Mouse (Mus musculus): ENCODE data around the gene Gm26566. TPM values are rescaled to one million over a fixed set of nuclear protein-coding genes. Genes with fewer than 3 reads are reported as not detected.

Gm26566 gene
- polyA plus RNA-seq, 1 experiment from 2014 or later = 0.16 TPM

DNA sequence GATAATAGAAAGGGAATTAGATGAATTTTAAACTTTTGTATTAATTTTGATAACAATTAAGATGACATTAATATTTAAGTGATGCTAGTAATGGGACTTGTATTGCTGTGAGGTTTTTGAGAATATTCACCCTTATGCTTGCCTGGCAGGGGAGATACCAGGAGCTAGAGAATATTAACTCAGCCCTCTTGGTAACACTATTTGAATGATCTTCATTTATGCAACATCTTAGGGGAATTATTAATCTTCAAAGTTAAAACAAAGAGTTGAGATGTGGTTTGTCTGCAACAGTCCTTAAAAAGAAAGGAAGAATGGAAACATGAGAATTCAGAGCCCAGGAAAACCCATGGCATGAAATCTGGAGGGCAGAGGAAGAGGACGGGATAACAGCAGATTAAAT lies 22.3 kb upstream of the Gm26566 start:
- H3K9ac ChIP-seq (ENCODE audit: low read depth, low read length) = no peak overlapping the region
- ATAC-seq = no peak
- TF ChIP-seq CTCF (IDR thresholded peaks at IDR 0.05; ENCODE audit: low read depth) = no peak
- H3K9me3 ChIP-seq (ENCODE audit: control insufficient read depth) = no peaks in the 10 kb centered on the region
- H3K27me3 ChIP-seq (replicated peaks; ENCODE audit: control insufficient read depth, insufficient read depth, low read length) = no peaks in the 10 kb centered on the region
- no peak overlapping the region for H3K27ac ChIP-seq (ENCODE audit: low read depth, low read length)
- 95% methylated on average over 1 of the region's 1 CpGs for WGBS
- H3K4me3 ChIP-seq (ENCODE audit: low read depth, low read length) = no peak overlapping the region
- H3K36me3 ChIP-seq (ENCODE audit: control insufficient read depth, insufficient read depth) = no peaks in the 10 kb centered on the region
- no peak overlapping the region for H3K4me2 ChIP-seq (replicated peaks; ENCODE audit: low read depth)
- no peaks in the 10 kb centered on the region for H3K4me1 ChIP-seq (replicated peaks; ENCODE audit: control insufficient read depth, insufficient read depth, low read length)

DNA sequence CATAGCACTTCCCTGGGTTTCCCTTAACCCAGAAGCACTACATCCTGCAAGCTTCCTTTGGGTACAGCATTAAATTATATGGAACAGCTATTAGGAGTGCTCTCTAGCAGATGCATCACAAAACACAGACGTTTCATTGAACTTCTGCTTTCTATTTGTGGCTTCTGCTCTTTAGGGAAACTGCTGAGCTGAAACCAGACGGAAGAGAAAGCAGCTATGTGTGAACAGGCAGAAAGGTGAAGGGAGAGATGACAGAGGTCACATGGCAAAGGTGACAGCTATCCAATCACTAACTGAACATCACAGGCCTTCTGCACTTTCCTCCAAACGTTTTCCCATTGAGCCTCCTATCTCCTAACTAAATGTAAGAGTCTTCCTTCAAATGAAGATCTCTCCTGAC lies 15.7 kb upstream of the Gm26566 start:
- TF ChIP-seq CTCF (IDR thresholded peaks at IDR 0.05; ENCODE audit: low read depth) = no peak
- no peaks in the 10 kb centered on the region for H3K27me3 ChIP-seq (replicated peaks; ENCODE audit: control insufficient read depth, insufficient read depth, low read length)
- H3K9ac ChIP-seq (ENCODE audit: low read depth, low read length) = no peak overlapping the region
- H3K4me3 ChIP-seq (ENCODE audit: low read depth, low read length) = no peak overlapping the region
- no peaks in the 10 kb centered on the region for H3K4me1 ChIP-seq (replicated peaks; ENCODE audit: control insufficient read depth, insufficient read depth, low read length)
- ATAC-seq = no peak
- H3K9me3 ChIP-seq (ENCODE audit: control insufficient read depth) = no peaks in the 10 kb centered on the region
- no peak overlapping the region for H3K4me2 ChIP-seq (replicated peaks; ENCODE audit: low read depth)
- no peaks in the 10 kb centered on the region for H3K36me3 ChIP-seq (ENCODE audit: control insufficient read depth, insufficient read depth)
- WGBS = 45% methylated on average over 3 of the region's 3 CpGs
- H3K27ac ChIP-seq (ENCODE audit: low read depth, low read length) = no peak overlapping the region

- Histone ChIP-seq H3K9ac (ENCODE audit: low read depth, low read length) (no peak overlapping the region), H3K27ac (ENCODE audit: low read depth, low read length) (no peak overlapping the region), H3K27me3 (replicated peaks; ENCODE audit: control insufficient read depth, insufficient read depth, low read length) (no peaks in the 10 kb centered on the region), H3K9me3 (ENCODE audit: control insufficient read depth) (no peaks in the 10 kb centered on the region), H3K4me1 (replicated peaks; ENCODE audit: control insufficient read depth, insufficient read depth, low read length) (no peaks in the 10 kb centered on the region), H3K36me3 (ENCODE audit: control insufficient read depth, insufficient read depth) (no peaks in the 10 kb centered on the region), H3K4me2 (replicated peaks; ENCODE audit: low read depth) (no peak overlapping the region), H3K4me3 (ENCODE audit: low read depth, low read length) (no peak overlapping the region)
- 84% methylated on average over 1 of the region's 1 CpGs for WGBS
- TF ChIP-seq CTCF (IDR thresholded peaks at IDR 0.05; ENCODE audit: low read depth) = no peak
- ATAC-seq = no peak
These were observed 14.3 kb upstream of the Gm26566 start for GRCm38 (mm10) chr4:88707128-88707826.

GRCm38 (mm10) chr4:88714281-88714680 lies 7.3 kb upstream of the Gm26566 start:
- Histone ChIP-seq H3K27ac (ENCODE audit: low read depth, low read length) (no peak overlapping the region), H3K4me1 (replicated peaks; ENCODE audit: control insufficient read depth, insufficient read depth, low read length) (no peaks in the 10 kb centered on the region), H3K27me3 (replicated peaks; ENCODE audit: control insufficient read depth, insufficient read depth, low read length) (no peaks in the 10 kb centered on the region), H3K4me2 (replicated peaks; ENCODE audit: low read depth) (no peak overlapping the region), H3K9ac (ENCODE audit: low read depth, low read length) (no peak overlapping the region), H3K4me3 (ENCODE audit: low read depth, low read length) (no peak overlapping the region), H3K36me3 (ENCODE audit: control insufficient read depth, insufficient read depth) (peaks cover 12% of the 10 kb centered on the region; the same call in 1 of the 2 replicates), H3K9me3 (ENCODE audit: control insufficient read depth) (no peaks in the 10 kb centered on the region)
- ATAC-seq = no peak
- WGBS = 63% methylated on average over 1 of the region's 1 CpGs
- no peak for TF ChIP-seq CTCF (IDR thresholded peaks at IDR 0.05; ENCODE audit: low read depth)

GRCm38 (mm10) chr4:88715059-88715458 lies 6.5 kb upstream of the Gm26566 start:
- H3K4me3 ChIP-seq (ENCODE audit: low read depth, low read length) = no peak overlapping the region
- no peaks in the 10 kb centered on the region for H3K27me3 ChIP-seq (replicated peaks; ENCODE audit: control insufficient read depth, insufficient read depth, low read length)
- H3K9ac ChIP-seq (ENCODE audit: low read depth, low read length) = no peak overlapping the region
- no peak for TF ChIP-seq CTCF (IDR thresholded peaks at IDR 0.05; ENCODE audit: low read depth)
- no peak overlapping the region for H3K27ac ChIP-seq (ENCODE audit: low read depth, low read length)
- ATAC-seq = no peak
- no peaks in the 10 kb centered on the region for H3K9me3 ChIP-seq (ENCODE audit: control insufficient read depth)
- H3K4me2 ChIP-seq (replicated peaks; ENCODE audit: low read depth) = no peak overlapping the region
- H3K36me3 ChIP-seq (ENCODE audit: control insufficient read depth, insufficient read depth) = peaks cover 12% of the 10 kb centered on the region; the same call in 1 of the 2 replicates
- H3K4me1 ChIP-seq (replicated peaks; ENCODE audit: control insufficient read depth, insufficient read depth, low read length) = no peaks in the 10 kb centered on the region

DNA sequence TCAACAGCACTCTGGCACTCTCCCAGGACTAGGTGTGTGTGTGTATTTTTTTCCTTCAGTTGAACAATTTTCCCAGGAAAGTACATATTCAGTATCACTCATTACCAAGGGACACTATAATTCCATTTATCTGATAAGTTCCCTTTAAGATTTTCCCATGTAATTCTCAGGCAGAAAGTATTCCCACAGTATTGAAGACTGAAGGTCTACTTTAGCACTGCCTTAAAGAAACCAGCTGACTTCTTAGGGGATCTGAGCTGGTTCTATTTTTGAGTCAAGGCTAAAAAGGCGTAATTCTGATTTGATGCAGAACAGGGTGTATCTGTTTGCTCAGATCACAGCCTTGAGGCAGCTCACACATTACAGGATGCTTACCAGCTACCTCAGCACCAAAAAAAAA lies 2.9 kb upstream of the Gm26566 start:
- 18% methylated on average over 1 of the region's 1 CpGs for WGBS
- Histone ChIP-seq H3K27ac (ENCODE audit: low read depth, low read length) (no peak overlapping the region), H3K4me3 (ENCODE audit: low read depth, low read length) (peak overlapping the region; percentile 19), H3K9me3 (ENCODE audit: control insufficient read depth) (no peaks in the 10 kb centered on the region), H3K4me2 (replicated peaks; ENCODE audit: low read depth) (peak overlapping the region; percentile 74), H3K4me1 (replicated peaks; ENCODE audit: control insufficient read depth, insufficient read depth, low read length) (0 out of 2 replicates have a peak, but pooled peaks cover 4% of the 10 kb centered on the region), H3K36me3 (ENCODE audit: control insufficient read depth, insufficient read depth) (peaks cover 10% of the 10 kb centered on the region; the same call in 1 of the 2 replicates), H3K9ac (ENCODE audit: low read depth, low read length) (no peak overlapping the region), H3K27me3 (replicated peaks; ENCODE audit: control insufficient read depth, insufficient read depth, low read length) (no peaks in the 10 kb centered on the region)
- ATAC-seq = no peak
- no peak for TF ChIP-seq CTCF (IDR thresholded peaks at IDR 0.05; ENCODE audit: low read depth)

Data from intestine, postnatal 0 days (tissue).